Mouse (Mus musculus) ovary, adult 18-20 months (tissue): Measurements from ENCODE around the gene Cd46.

Experiments
- DNase-seq: peaks from one replicate; pipeline ENCODE4 v3.0.0; 2022; ENCODE audit warnings: low spot score, mixed read lengths

Gene Cd46

DNA sequence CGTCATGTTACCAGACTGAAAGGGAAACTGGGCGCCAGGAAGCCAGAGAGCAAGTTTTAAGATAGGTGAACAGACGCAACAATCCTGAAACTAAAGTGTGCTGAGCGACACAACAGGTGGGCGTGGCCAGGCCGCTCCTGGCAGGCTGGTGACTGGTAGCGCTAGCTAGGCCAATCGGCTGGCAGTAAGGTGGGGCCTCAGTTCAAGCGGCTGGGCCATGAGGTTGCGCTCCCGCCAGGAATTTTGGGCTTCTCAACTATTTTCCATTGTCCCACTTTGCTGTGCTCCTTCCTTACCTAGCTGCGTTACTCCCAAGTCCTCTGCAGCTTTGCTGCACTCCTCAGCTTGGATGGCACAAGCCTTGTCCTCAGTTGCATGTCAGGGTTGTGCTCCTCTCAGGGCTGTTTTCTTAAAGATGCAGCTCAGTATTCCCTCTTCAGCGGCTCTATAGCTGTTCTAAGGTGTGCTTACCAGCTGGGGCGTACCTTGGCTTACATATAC, at the start of gene Cd46:
TSS of gene Cd46 (minus strand) at position 30 of the 501 bp plus-strand sequence.
- peak; percentile 65 for DNase-seq

DNA sequence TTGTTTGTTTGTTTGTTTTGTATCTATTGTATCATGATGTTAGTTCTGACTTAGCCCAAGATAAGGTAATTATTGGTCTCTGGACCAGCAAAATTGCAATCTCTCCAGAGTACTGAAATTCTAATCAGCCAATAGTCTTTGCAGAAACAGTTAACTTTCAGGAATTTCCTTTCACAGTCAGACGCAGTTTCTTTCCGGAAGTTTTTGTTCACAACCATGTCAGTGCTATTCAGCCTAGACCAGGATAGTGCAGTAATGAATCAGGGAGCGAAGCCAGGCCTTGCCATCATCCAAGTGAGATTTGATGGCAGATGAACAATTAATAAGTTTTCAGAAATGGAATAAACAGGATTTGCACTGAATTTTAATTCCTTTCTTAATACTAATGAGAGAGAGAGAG, 40.0 kb upstream of the Cd46 start:
- no peak for DNase-seq

DNA sequence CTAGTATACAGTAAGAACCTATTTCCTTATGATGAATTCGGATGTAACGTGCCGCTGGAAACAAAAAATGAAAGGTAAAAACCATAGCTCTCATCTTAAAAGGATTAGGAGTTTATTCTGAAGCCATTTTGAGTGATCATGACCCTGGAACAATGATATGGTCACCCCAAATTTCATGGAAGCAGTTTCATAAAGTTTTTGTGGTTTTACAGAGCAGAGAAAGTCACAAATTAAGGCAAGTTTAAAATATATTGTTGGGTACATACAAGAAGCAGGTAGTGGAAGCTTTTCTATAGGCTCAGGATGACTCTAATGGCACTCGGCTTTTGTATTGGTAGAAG, 39.6 kb upstream of the Cd46 start:
- DNase-seq: no peak

DNA sequence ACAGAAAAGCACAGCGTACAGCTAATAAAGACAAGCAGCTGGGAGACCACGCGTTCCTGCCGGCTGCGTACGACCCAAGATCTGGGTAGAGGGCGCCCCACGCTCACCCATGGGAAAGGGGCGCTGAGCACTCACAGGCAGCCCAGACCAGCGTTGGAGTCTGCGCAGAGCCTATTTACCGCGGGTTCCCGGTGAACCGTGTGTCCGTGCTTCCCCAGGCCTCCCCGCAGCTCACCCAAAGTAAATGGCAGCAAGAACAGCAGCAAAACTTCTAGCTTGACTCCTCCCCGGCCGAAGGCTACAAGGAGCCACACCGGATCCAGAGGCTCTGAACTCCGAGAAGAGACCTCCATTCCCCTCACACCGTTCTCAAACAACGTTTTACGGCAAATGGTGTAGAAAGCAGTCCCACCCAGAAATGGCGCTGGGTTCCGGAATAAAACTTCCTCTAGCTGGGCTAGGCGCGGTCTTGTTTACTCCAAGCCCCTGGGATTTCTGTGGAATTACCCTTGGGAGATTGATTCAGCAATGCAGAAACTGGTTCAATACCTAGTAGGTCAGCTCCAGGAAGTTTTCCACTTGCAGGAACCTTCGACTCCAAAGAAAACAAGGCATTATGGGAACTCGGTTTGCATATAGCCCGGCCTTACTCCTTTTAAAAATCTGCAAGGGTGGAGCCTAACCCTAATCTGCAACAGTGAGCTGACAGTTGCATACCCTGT, 39.1 kb upstream of the Cd46 start, which contains the start of gene Cr1l:
TSS of gene Cr1l (minus strand) at position 634 of the 722 bp plus-strand sequence.
- DNase-seq: peak; percentile 86

DNA sequence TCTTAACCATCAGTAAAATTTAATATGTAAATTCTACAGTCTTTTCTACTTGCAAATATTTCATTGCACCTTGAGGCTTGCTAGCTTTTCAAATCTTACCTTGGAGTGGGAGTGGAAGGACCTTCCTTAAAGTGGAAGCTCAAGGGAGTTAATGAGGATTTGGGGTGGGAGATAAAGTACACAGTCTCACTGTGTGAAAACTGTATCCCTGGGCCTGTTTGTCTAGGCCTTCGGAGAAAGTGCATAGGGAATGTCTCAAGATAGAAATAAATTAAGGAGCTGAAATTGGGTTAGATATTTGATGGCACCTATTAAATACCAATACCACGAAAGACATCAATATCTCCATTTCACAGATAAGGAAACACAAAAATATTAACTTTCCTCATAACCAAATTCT, 38.4 kb upstream of the Cd46 start:
- no peak for DNase-seq

DNA sequence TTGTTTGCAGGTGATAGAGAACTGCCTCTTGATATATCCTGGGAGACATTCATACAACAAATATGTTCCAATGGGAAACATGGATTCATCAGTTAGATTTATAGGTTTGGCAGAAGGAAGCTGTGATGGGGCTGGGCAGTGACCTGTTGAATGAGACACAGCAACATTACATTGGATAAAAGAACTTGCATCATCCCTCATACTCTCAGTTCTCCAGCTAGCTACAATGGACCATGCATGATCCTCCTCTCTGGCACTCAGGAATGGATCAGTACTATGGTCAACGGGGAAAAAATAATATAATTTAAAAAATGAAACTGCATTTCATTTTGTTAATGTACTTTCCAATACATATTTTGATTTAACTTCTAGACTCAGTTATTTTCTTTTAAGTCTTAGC, 37.8 kb upstream of the Cd46 start:
- no peak for DNase-seq

DNA sequence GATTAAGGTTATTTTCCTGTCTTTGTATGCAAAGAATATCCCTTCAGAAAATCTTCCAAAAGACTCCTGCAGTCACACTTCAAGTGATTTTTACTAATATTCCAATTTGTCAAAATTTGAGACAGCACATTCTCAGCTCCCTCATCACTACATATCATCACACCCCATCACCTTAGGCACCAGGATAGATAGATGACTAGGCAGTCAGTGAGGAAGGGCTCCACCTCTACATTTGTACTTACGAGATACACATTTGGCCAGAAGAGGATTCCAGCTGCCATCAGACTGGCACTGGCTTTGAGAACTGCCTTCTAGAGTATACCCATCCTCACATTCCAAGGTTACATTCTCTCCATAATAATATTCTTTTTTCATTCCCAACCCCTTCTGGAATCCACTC, 22.4 kb upstream of the Cd46 start:
- no peak for DNase-seq

DNA sequence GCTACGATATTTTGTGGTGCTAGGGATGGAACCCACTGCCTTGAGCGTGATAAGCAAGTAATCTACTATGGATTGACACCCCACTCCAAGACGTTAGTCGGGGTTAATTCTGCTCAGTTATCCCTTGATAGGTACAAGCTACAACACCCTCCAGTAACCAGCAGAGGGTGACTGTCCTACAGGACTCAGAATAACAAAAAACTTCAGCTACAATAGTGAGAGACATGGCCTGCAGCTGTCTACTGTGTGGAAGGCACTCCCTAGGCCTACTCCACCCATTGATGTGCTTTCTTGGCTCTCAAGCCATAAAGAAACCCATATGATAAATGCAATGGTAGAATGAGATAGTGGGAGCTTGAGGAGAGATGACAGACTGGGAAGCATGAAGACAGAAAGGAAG, 21.6 kb upstream of the Cd46 start:
- no peak for DNase-seq

DNA sequence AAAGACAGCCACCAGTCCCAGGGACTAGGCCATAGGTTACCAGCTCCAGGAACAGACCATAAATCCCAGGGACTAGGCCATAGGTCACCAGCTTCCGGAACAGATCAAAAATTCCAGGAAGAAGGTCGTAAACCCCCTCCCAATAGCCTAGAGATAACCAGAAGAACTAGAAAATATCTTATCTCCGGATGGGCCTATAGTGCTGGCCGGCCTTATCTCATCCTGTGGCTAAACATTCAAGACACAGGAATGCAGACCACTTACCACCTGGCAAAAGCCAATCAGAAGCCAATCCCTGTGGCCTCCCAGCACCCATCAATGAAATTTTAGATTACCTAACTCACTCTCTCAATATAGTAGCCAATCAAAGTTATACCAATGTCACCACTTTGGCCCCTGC, 8.6 kb upstream of the Cd46 start:
- DNase-seq: no peak

DNA sequence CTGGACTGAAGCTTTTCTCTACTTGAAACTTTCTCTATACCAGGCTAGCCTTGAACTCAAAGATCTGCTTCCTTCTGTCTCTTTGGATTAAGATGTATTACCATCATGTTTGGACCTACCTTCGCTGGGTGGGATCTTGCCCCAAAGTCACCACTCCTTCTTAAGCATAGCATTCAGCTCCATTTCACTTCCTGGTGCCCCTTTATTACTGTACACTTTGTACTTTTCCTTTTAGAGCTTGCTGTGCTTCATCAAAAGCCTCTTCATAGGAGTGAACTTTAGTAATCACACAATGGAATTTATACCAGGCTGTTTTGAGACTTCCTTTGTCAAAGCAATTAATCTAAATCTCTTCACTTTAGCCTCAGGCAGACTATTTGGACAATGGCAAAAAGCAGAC, 6.0 kb upstream of the Cd46 start:
- DNase-seq: no peak

DNA sequence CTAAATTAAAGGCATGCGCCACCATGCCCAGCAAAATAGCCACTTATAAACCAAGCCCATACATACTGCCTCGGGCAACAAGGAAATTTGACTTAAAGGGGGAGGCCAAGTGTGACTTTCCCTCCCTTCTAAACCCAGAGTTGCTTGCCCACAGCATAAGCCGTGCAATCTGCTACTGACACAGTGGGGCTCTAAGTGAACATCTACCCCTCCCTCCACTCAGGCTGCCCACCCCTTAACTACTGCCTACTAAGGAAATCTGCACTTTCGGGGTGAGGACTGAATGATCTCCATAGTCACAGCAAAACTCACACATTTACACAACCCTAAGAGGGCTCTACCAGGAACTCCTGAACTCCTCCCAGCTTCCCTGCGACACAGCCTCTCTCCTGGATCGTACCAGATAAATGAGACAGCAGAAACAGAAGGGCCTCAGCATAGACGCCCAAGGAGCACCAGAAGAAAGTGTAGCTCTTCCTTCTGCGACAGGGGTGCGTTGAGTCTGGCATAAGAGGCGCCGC, 290 bp downstream of the Cd46 start:
- no peak for DNase-seq

DNA sequence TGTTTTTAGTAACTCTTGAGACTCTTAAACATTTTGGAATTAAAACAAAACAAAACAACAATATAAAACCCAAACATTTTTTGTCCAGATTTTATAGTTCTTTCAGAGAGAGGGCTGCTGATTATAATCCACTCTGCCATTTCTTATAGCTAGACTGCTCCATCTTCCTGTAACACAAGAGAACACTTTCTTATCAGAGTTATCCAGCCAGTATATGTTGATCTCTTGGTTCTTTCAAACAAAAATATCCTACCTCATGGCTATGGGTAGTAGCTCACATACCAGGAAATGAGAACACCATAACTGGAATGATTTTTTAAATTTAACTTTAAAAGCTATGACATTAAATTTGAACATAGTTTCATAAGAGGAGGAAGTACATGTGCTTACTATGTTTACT, 9.9 kb downstream of the Cd46 start:
- no peak for DNase-seq

DNA sequence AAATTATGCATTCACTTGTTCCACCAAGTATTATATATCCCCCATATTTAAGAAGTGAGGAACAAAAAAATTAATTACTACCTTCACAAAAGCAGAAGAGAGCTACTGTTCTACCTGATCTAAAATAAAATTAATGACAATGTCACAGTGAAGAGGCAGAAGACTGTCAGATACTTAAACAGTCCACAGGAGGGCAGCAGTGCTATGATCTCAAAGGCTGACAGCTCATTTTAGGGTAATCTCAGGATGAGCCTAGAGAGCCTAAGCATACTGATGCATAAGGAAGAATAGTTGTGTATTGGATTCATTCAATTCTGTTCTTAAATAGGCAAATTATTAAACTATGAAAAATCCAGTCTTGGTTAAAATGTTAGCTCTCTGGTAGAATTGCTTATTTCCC, 51.6 kb downstream of the Cd46 start:
- DNase-seq: no peak

DNA sequence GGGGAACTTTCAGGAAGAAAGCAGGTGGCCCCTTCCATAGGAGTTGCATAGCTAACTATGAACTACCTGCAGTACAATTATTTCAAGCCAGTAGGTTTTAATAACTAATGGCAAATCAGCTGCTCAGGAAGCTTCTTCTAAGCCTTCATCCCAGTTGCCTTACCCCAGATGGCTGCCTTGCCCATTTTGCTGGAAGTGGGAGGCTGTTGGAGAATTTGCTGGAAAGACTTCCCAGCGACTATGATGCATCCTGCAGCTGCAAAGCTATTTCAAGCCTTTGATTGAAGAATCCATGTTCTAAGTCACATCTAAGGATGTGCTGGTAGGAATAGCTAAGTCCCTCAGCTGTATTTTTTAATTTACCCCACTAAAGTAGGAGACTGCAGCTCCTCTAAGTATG, 53.7 kb downstream of the Cd46 start:
- no peak for DNase-seq

DNA sequence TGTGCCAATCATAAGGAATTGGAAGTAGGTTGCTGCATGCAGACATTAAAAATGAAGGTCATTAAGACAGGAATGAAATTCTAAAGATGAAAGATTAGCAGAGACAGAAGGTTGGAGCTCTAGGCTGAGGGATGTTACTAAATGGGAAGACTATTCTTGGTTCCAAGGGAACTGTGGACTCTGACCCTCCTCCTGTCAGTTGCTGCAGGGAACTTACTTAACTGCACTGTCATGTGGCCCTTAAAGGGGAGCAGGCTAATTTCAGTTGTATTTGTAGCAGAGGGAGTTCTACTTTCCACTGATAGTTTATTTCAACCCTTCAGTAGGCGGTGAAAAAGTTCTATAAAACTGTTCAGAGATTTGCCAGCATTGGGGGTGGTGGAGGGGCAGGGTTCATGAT, 54.1 kb downstream of the Cd46 start:
- no peak for DNase-seq

DNA sequence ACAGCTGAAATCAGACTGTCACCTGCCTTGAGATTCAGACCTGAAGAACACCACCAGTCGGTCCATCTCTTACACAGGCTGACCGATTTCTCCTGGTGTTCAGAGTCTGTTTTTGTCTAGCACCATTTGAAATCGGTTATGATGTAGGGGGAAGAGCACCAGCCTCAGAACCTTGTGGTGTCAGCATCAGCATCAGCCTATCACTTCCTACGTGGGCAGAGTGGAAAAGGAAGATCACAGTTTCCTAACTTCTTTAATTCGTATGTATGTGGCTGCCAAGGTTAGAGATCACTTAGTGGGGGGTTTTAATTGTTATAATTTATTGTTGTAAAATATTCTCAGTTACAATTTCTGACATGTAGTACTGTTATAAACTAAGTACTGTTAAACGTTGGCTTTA, 54.6 kb downstream of the Cd46 start:
- no peak for DNase-seq

DNA sequence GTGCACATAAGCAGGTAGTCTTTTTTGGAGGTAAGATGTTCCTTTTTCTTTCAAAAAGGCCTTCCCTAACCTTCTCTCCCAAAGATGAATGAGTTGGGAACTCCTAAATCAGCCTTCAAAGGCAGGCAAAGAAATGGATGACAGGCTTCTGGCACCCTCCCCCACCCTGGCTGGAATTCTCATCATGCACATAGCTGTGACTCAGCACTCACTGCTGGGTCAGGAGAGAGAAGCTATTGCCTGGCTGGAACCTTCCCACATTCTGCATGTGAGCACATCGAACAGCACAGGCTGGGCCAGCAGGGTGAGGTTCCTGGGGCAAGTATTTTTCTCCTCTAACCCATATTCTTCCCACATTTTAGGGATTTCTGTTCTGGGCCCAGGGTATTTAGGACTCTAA, 58.1 kb downstream of the Cd46 start:
- peak; percentile 25 for DNase-seq

DNA sequence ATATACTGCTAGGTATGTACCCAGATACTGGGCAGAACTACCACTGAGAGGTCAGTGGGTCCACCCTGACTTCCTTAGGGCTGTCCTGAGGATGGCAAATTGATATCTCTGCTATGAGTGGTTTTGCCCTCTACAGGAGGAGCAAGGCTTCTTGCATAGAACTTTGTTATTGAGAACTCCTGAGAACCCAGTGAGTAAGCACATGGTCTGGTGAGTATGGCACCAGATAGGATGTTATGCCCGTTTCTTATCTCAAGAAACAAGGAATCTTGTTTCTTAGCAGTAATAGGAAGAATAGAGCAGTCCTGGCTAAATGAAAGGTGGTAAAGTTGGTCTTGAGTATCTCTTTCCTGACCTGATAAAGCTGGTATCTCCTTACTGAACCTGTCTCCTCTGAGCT, 59.3 kb downstream of the Cd46 start:
- no peak for DNase-seq

DNA sequence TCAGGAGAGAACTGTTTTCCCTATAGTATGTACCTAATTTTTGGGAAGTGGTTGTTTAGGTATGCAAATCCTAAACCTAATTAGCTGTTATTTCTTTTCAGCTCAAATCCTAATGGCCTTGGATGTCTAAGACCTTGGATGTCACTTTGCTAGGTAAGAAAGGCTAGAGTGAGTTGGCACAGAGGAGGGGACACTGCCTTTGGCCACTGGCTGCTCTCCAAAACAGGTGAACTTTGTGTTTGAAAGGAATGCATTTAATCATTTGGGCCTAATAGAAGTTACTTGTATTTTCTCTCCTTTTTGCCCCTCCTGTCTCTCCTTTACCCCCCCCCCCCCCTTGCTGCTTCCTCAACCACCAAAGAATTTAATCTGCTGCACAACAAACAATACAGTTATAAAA, 60.3 kb downstream of the Cd46 start:
- no peak for DNase-seq

DNA sequence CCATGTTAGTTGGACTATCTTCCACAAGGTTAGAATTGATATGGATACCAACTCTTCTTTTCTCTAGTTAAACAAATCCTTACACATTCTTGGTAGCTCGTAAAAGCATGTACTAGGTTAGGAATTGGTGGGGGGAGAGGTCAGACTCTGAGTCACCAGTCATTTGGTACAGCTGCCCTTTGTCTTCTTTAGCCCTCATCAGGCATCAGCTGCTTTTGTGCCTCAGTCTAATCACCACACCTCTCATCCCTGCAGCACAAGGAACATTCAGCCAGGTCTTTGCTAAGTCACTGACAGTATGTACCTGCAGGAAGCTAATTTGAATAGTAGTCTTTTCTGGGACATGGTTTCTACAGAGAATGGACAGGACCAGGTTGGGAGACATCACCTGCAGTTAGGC, 64.5 kb downstream of the Cd46 start:
- DNase-seq: no peak

DNA sequence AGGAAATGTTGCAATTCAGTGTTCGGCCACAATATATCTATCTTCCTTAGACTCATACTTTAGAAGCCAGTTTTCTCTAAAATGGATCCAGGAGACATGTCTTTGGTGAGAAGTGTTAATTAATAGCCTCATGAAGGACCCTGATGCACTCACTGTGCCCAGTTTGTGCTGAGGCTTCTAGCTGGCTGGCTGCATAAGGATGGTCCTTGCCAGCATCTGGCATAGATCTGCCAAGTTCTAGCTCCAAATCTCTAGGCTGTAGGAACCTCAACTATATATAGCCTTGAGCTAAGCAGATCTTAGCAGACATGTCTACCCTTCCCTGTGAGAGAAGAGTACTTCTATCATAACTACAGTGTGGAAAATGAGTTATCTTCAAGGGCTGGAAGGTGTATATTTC, 68.2 kb downstream of the Cd46 start:
- DNase-seq: no peak

DNA sequence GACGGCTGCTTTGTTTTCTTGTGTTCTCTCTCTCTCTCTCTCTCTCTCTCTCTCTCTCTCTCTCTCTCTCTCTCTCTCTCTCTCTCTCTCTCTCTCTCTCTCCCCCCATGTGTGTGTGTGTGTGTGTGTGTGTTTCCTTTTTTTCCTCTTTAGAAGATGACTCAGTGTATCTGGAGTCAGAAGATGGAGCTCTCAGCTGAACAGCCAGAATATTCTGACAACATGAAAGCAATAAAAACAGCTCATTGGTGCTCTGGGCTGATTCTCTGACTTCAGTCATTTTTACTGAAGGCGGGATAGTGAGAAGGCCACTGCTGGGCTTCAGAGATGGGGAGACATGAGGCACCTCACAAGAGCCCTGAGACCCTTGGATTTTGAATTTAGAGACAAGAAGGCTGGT, 70.2 kb downstream of the Cd46 start:
- no peak for DNase-seq

DNA sequence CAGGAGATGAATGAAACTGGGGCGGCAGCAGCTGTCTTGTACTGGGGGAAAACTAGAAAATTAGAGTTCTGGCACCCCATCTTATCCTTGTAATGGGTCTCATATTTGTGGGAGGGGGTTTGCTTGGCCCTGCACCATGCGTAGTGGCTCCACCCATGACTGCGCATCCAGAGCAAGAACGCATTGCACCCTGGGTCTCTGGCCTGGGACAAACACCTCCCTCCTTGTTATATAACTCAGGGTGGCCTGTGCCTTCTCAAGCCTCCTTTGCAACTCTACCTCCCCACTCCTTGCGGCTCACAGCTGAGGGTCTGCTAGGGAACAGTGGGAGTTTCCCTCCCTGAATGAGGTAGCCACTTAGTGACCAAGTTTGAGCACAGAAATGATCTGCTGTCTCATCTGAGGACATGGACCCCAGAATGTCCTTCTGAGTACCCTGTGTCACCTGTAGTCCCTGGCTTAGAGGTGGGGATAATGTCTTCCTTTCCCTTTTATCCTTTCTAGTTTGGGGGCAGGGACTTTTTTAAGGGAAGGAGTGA, 72.9 kb downstream of the Cd46 start:
- DNase-seq: no peak
